Mouse (Mus musculus): ENCODE measurements around the gene Mepe.

The Mepe gene

GRCm38 (mm10) chr5:104325029-104325428, at the start of gene Mepe:
TSS of gene Mepe (plus strand) at chr5:104325329.
- DNase-seq = no peak

- DNase-seq = no peak
These were observed 30.9 kb upstream of the Mepe start for GRCm38 (mm10) chr5:104294201-104294600.

- DNase-seq = no peak
These were observed 26.1 kb upstream of the Mepe start, which contains the start of gene Ibsp for GRCm38 (mm10) chr5:104298994-104299393. TSS of gene Ibsp (plus strand) at chr5:104299171.

GRCm38 (mm10) chr5:104314073-104314472, 11.1 kb upstream of the Mepe start:
- no peak for DNase-seq

GRCm38 (mm10) chr5:104326884-104327283, 1.8 kb downstream of the Mepe start:
- no peak for DNase-seq

GRCm38 (mm10) chr5:104327389-104327788, 2.3 kb downstream of the Mepe start:
- no peak for DNase-seq

- no peak for DNase-seq
These were observed 2.7 kb downstream of the Mepe start for GRCm38 (mm10) chr5:104327876-104328275.

GRCm38 (mm10) chr5:104328317-104328850, 3.3 kb downstream of the Mepe start:
- no peak for DNase-seq

- DNase-seq = no peak
These were observed 4.3 kb downstream of the Mepe start for GRCm38 (mm10) chr5:104329381-104329780.

- no peak for DNase-seq
These were observed 5.0 kb downstream of the Mepe start for GRCm38 (mm10) chr5:104330088-104330487.

- no peak for DNase-seq
These were observed 7.2 kb downstream of the Mepe start for GRCm38 (mm10) chr5:104332296-104332695.

GRCm38 (mm10) chr5:104333231-104333640, 8.1 kb downstream of the Mepe start:
- peak; percentile 63 for DNase-seq

- DNase-seq = no peak
These were observed 8.5 kb downstream of the Mepe start for GRCm38 (mm10) chr5:104333643-104334042.

GRCm38 (mm10) chr5:104334516-104334915, 9.4 kb downstream of the Mepe start:
- DNase-seq = no peak

GRCm38 (mm10) chr5:104335962-104336361, 10.8 kb downstream of the Mepe start:
- DNase-seq = no peak

- DNase-seq = no peak
These were observed 12.4 kb downstream of the Mepe start for GRCm38 (mm10) chr5:104337491-104337890.

GRCm38 (mm10) chr5:104339009-104339408, 13.9 kb downstream of the Mepe start:
- DNase-seq = no peak

- peak; percentile 24 for DNase-seq
These were observed 14.8 kb downstream of the Mepe start for GRCm38 (mm10) chr5:104339706-104340512.

GRCm38 (mm10) chr5:104340513-104340829, 15.3 kb downstream of the Mepe start:
- no peak for DNase-seq

- peak; percentile 34 for DNase-seq
These were observed 17.8 kb downstream of the Mepe start for GRCm38 (mm10) chr5:104342881-104343280.

- peak; percentile 31 for DNase-seq
These were observed 19.6 kb downstream of the Mepe start for GRCm38 (mm10) chr5:104344526-104345240.

- no peak for DNase-seq
These were observed 20.1 kb downstream of the Mepe start for GRCm38 (mm10) chr5:104345241-104345630.

- no peak for DNase-seq
These were observed 25.9 kb downstream of the Mepe start for GRCm38 (mm10) chr5:104351041-104351440.

- DNase-seq = no peak
These were observed 26.7 kb downstream of the Mepe start for GRCm38 (mm10) chr5:104351874-104352273.
